In genomic region chr8:121952122-121952521, GRCm38 (mm10) we compare ENCODE assay signal across 9 mouse cellular contexts. TPM values are rescaled to one million over a fixed set of nuclear protein-coding genes. Genes with fewer than 3 reads are reported as not detected.
DNase-seq lines count a peak whose midpoint lies in the region; ATAC-seq and TF ChIP-seq lines count a peak whose summit lies in the region.
"Had no signal": no experiment of that assay in that cellular context is flagged by ENCODE, and none has a peak within 500 bp of the region (broad histone marks: within the 10 kb centered on the region; RNA-seq: fewer than 3 reads in every experiment).

No protein-coding gene starts in this region.

- H3K9me3 ChIP-seq in neural tube, embryonic 11.5 days (ENCODE audit: control insufficient read depth, low read length) = no peaks in the 10 kb centered on the region
- no peaks in the 10 kb centered on the region for H3K9me3 ChIP-seq in liver, embryonic 14.5 days (ENCODE audit: control insufficient read depth, low read length)

- peak; percentile 88 for DNase-seq in heart, adult 11 months
- DNase-seq in heart, adult 9 months (ENCODE audit: low spot score in 2 of 2) = no peak
- DNase-seq in neural tube, embryonic 11.5 days (ENCODE audit: low spot score) = no peak
- no peak for DNase-seq in neural tube, embryonic 10.5 days (ENCODE audit: extremely low spot score, low spot score)
- DNase-seq in liver, embryonic 14.5 days (ENCODE audit: low read depth in 3 of 3, low spot score in 3 of 3) = no peak
- DNase-seq in thymus, postnatal 0 days (ENCODE audit: low spot score) = no peak
- no peak for DNase-seq in layer of hippocampus, adult 9-11 months
- no peak for DNase-seq in testis, postnatal 14 days (ENCODE audit: low spot score)
- DNase-seq: adrenal gland, postnatal 36 days had no signal

- H3K36me3 ChIP-seq in neural tube, embryonic 11.5 days (ENCODE audit: control insufficient read depth, insufficient read depth, low read length) = no peaks in the 10 kb centered on the region
- peaks cover 3% of the 10 kb centered on the region; the same call in 1 of the 2 replicates for H3K36me3 ChIP-seq in liver, embryonic 14.5 days (replicated peaks; ENCODE audit: control insufficient read depth, insufficient read depth, low read depth)

- H3K27ac ChIP-seq in neural tube, embryonic 11.5 days (ENCODE audit: low read depth, low read length) = no peak overlapping the region
- H3K27ac ChIP-seq in liver, embryonic 14.5 days = peak overlapping the region; percentile 28; the same call in 1 of the 2 replicates

- TF ChIP-seq CTCF in liver, embryonic 14.5 days (IDR thresholded peaks at IDR 0.05; ENCODE audit: low read depth) = no peak

- ATAC-seq in neural tube, embryonic 11.5 days (ENCODE audit: insufficient read depth, low FRiP score, low TSS enrichment) = no peak
- no peak for ATAC-seq in liver, embryonic 14.5 days (ENCODE audit: insufficient read depth)

- TF ChIP-seq EP300 in liver, embryonic 14.5 days (IDR thresholded peaks at IDR 0.05; ENCODE audit: low read depth) = no peak

- no peak overlapping the region; the same call in 1 of the 2 replicates for H3K9ac ChIP-seq in neural tube, embryonic 11.5 days (ENCODE audit: low read length)
- H3K9ac ChIP-seq in liver, embryonic 14.5 days (replicated peaks) = peak overlapping the region; percentile 91

- no peaks in the 10 kb centered on the region for H3K27me3 ChIP-seq in neural tube, embryonic 11.5 days (ENCODE audit: control insufficient read depth, insufficient read depth, low read length)
- no peaks in the 10 kb centered on the region for H3K27me3 ChIP-seq in liver, embryonic 14.5 days (ENCODE audit: control insufficient read depth, insufficient read depth, low read length)

- H3K4me1 ChIP-seq in neural tube, embryonic 11.5 days (ENCODE audit: control insufficient read depth, insufficient read depth, low read length) = peaks cover 19% of the 10 kb centered on the region
- H3K4me1 ChIP-seq in liver, embryonic 14.5 days (replicated peaks; ENCODE audit: control insufficient read depth in 2 of 2, insufficient read depth in 2 of 2, low read length in 1 of 2) = peaks cover 39 to 54% of the 10 kb centered on the region in 2 experiments

- no peak overlapping the region for H3K4me3 ChIP-seq in neural tube, embryonic 11.5 days (ENCODE audit: low read depth, low read length)
- peak overlapping the region in 1 of 2 experiments; percentile 87; a peak in 3 of 4 replicates for H3K4me3 ChIP-seq in liver, embryonic 14.5 days (ENCODE audit: insufficient read depth in 1 of 2, low read depth in 2 of 2, low read length in 2 of 2)

- peak overlapping the region; percentile 89 for H3K4me2 ChIP-seq in neural tube, embryonic 11.5 days (ENCODE audit: low read depth)
- H3K4me2 ChIP-seq in liver, embryonic 14.5 days (ENCODE audit: low read depth) = peak overlapping the region; percentile 93

RNA-seq across cellular contexts. Expression of gene Banp, which starts 2.6 kb away (rescaled TPM):
- polyA plus RNA-seq in neural tube, embryonic 11.5 days (2014; fragmentation: Nextera tagmentation; extraction: Ambion mirVana) = 60.6 and 61.4 TPM in 2 replicates
- 20.8 and 23.0 TPM in 2 replicates for polyA plus RNA-seq in liver, embryonic 14.5 days (2012; rRNA removed)
- 12.0 and 13.6 TPM in 2 replicates for polyA plus RNA-seq in liver, embryonic 14.5 days (2014; fragmentation: Nextera tagmentation; extraction: Ambion mirVana)
- polyA plus RNA-seq in thymus, postnatal 0 days (2015; fragmentation: Nextera tagmentation; extraction: Ambion mirVana) = 29.4 and 38.9 TPM in 2 replicates

RNA-seq across cellular contexts. Expression of gene Car5a, which starts 7.4 kb away (rescaled TPM):
- not detected in 2 replicates for polyA plus RNA-seq in neural tube, embryonic 11.5 days (2014; fragmentation: Nextera tagmentation; extraction: Ambion mirVana)
- polyA plus RNA-seq in liver, embryonic 14.5 days (2012; rRNA removed) = 0.87 and 1.1 TPM in 2 replicates
- polyA plus RNA-seq in liver, embryonic 14.5 days (2014; fragmentation: Nextera tagmentation; extraction: Ambion mirVana) = 1.3 and 1.4 TPM in 2 replicates
- 0.13 and 0.22 TPM in 2 replicates for polyA plus RNA-seq in thymus, postnatal 0 days (2015; fragmentation: Nextera tagmentation; extraction: Ambion mirVana)

RNA-seq across cellular contexts. Expression of gene Slc7a5, which starts 44.6 kb away (rescaled TPM):
- 37.3 and 38.1 TPM in 2 replicates for polyA plus RNA-seq in neural tube, embryonic 11.5 days (2014; fragmentation: Nextera tagmentation; extraction: Ambion mirVana)
- 40.0 and 40.9 TPM in 2 replicates for polyA plus RNA-seq in liver, embryonic 14.5 days (2012; rRNA removed)
- polyA plus RNA-seq in liver, embryonic 14.5 days (2014; fragmentation: Nextera tagmentation; extraction: Ambion mirVana) = 36.7 and 40.7 TPM in 2 replicates
- polyA plus RNA-seq in thymus, postnatal 0 days (2015; fragmentation: Nextera tagmentation; extraction: Ambion mirVana) = 15.0 and 16.7 TPM in 2 replicates
